Mouse (Mus musculus) mesoderm, embryonic 11.5 days (tissue): ENCODE measurements around the gene Gm42906.

Experiments used
- DNase-seq: peaks from one replicate; pipeline ENCODE4 v3.0.0-alpha.2; 2012; ENCODE audit warnings: low read depth, low spot score

Gm42906 gene

GRCm38 (mm10) chr5:151026069-151026468, 401.9 kb downstream of the Gm42906 start:
- DNase-seq = no peak

DNA sequence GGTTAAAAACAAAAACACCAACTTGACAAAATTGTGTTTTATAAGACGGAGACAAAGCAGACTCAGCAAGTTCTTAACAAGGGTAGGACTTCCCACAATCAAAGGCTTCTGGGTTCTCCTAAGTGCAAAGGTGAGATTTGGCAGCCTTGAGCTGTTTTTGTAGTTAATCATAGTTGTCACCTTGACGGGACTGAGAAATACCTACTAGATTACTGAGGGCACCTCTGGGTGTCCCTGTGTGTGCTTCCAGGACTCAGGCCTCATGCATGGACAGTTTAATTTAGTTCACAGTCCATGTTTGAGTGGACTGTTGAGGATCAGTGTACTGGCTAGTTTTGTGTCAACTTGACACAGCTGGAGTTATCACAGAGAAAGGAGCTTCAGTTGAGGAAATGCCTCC, 403.5 kb downstream of the Gm42906 start:
- DNase-seq = no peak

DNA sequence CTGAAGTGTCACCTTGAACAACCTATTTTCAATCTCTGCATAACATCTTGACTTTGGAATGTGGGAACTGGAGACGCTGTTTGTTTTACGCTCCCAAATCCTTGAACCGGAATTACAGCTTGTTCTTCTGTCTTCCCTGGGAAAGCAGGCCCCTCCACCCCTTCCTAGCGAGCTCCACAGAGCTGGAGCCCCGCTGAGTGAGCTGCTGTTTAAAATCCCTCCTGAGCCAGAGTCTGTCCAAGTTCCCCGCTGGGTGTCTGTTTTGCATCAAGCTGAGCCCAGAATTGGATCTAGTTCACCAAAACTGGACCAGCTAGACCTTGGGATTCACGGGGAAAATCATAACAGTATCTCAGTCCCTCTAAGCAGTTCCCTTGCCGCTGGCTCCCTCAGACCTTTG, 404.5 kb downstream of the Gm42906 start:
- DNase-seq = peak; percentile 60

- no peak for DNase-seq
Observed at GRCm38 (mm10) chr5:151022939-151023338, 405.0 kb downstream of the Gm42906 start.

DNA sequence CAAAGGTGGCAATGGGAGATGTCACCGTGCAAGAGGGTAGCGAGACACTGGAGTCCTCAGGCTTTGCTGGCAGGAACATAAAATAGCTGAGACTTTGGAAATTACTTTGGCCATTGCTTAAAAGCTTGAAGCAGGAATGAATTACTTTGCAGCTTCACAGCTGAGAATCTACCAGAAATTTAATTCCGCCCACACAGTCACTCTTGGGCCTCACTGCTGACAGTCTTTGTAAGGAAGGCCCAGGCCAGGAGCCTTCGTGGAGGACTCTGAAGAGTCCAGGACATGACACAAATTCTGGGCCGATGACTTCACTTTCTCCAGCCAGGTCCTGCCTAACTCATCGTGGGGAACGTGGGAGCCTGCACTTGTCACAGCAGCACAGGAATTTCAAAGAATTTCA, 405.9 kb downstream of the Gm42906 start:
- no peak for DNase-seq

- DNase-seq = no peak
Observed at GRCm38 (mm10) chr5:151020831-151021230, 407.1 kb downstream of the Gm42906 start.

GRCm38 (mm10) chr5:151020031-151020820, 407.7 kb downstream of the Gm42906 start:
- DNase-seq = no peak

DNA sequence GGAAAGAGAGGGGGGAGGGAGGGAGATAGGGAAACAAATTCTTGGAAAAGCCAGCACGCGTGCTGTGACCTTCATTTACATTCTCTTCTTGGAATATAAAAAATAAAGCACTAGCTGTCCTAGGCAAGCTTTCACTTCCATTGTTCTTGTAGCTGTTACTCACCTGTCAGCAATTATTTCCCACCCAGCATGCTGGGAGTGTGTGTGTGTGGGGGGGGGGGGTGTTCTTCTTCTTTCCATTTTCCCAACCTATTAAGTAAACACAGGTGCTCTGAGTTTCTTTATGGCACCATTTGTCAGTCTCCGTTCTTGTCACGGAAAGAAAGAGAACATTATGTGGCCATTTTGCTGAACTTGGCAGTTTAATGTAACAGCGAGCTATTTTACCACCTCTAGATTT, 409.0 kb downstream of the Gm42906 start:
- DNase-seq = no peak

- no peak for DNase-seq
Observed at GRCm38 (mm10) chr5:151018450-151018849, 409.5 kb downstream of the Gm42906 start.
